Mouse (Mus musculus) left cerebral cortex, adult 11 months (tissue): ENCODE measurements around the gene Nedd9.

Source experiments
- DNase-seq: peaks from one replicate; pipeline ENCODE4 v3.0.0; 2022; ENCODE audit warnings: low spot score

Gene Nedd9

DNA sequence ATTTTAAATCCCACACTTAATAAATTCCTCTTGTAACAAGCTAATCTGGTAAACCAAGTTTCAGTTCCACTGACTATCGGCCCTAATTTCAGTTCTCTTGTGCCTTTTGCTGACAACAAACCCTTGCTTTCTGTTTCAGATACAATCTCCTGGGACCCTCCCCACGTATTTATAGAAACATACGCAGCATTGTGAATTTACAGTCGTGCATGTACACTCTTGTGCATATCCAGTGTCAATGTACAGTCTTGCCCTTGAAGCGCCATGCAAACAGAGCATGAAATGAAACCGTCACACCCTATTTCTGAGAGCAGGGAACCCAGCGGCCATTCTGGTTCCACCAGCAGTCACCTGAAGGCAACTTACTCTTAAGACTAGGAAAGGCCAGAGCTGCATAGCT lies 4.4 kb upstream of the Nedd9 start:
- no peak for DNase-seq

DNA sequence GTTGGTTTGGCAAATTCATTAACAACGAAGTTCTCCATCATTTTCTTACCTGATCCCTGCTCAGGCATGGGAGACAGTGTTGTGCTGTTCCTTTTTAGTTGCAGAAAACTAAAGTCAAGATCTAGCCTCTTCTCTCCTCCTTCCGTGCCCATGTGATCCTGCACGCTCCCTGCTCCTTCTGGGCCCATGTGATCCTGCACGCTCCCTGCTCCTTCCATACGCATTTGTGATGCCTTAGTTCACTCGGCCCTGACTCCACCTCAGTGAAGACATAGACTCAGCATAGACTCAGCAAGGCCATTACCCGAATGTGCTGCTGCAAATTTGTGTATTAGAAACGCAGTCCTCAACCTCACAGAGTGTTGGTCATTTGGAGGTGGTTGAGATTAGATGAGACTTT lies 3.1 kb upstream of the Nedd9 start:
- DNase-seq, result no peak

- DNase-seq, result no peak
Measured at GRCm38 (mm10) chr13:41489705-41490275, 2.6 kb upstream of the Nedd9 start.

- DNase-seq, result no peak
Measured at GRCm38 (mm10) chr13:41487409-41487743, 214 bp upstream of the Nedd9 start.

GRCm38 (mm10) chr13:41483966-41484365 lies 3.2 kb downstream of the Nedd9 start:
- no peak for DNase-seq

- DNase-seq, result no peak
Measured at GRCm38 (mm10) chr13:41482408-41483011, 4.7 kb downstream of the Nedd9 start.

- no peak for DNase-seq
Measured at GRCm38 (mm10) chr13:41479737-41480435, 7.3 kb downstream of the Nedd9 start.

- no peak for DNase-seq
Measured at GRCm38 (mm10) chr13:41476216-41476615, 10.9 kb downstream of the Nedd9 start.

DNA sequence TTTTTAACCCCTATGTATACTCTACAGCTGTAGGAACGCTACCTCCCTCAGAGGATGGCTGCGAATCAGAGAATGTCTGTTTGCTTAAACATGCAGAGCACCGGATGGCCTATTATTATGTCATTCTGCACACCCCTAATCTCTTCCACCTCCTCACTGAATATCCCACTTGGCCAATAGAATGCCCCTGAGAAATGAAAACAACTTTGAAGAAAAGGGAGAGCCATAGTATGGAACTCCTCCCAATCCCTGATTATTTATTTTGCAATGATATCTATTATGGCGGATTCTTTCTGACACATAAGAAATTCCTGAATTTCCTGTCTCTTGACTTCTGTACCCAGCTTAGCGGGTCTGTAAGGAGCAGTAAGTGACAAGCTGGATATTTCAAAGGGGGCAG lies 12.8 kb downstream of the Nedd9 start:
- no peak for DNase-seq

DNA sequence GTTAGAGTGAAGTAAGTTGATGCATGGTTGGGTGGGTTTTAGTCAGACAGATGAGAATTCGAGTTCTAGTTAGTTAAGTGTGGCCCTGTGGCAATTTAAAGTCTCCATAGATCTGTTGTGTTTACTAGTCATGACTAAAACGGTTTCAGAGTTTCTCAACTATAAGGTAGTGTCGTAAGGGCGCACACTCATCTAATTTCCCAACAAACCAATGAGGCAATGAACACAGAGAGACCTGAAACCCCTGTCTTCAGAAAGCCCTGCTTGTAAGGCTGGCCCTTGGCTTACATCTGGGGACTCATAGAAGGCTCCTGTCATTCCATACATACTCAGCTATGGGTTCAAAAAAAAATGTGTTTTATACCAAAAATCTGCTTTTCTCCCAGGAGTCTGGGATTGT lies 13.7 kb downstream of the Nedd9 start:
- no peak for DNase-seq

GRCm38 (mm10) chr13:41472878-41473424 lies 14.2 kb downstream of the Nedd9 start:
- no peak for DNase-seq

DNA sequence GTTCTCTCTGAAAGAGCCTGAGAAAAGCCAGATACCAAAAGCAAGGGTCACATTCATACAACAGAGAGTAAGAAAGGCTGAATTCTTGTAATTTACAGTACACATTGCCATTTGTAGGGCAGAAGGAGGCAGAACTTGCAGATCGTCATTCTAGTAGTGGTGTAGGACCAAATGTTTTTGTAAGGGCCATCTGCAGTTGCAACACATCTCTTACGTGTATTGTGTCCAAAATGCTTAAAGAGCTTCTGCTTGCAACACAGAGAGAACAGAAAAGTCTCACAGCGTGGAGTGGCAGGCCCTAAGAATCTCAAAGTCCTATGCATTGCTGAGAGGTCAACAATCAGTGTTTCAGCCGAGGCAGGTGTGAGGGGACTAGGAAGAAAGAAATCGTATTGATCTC lies 18.9 kb downstream of the Nedd9 start:
- DNase-seq, result no peak

GRCm38 (mm10) chr13:41467036-41467435 lies 20.1 kb downstream of the Nedd9 start:
- DNase-seq, result peak; percentile 9

- DNase-seq, result no peak
Measured at GRCm38 (mm10) chr13:41466616-41467015, 20.5 kb downstream of the Nedd9 start.

GRCm38 (mm10) chr13:41466191-41466590 lies 21.0 kb downstream of the Nedd9 start:
- no peak for DNase-seq

DNA sequence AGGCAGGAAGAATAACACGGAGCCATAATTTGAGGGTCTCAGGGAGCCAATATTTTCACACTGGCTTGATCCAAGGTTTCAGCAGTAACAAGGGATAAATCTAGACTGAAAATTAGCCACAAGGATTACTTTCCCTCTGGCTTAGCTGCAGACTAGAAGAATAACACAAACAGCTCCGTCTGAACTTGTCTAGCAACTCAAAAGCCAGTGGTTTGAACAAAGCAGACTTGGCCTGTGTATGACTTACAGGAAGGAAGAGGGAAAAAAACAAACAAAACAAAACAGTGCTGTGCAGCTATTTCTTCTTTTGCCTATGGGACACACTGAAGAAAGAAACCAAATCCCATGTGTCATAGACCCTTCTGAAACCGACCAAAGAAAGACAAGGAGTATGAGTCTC lies 25.7 kb downstream of the Nedd9 start:
- no peak for DNase-seq

GRCm38 (mm10) chr13:41459683-41460286 lies 27.4 kb downstream of the Nedd9 start:
- DNase-seq, result no peak

DNA sequence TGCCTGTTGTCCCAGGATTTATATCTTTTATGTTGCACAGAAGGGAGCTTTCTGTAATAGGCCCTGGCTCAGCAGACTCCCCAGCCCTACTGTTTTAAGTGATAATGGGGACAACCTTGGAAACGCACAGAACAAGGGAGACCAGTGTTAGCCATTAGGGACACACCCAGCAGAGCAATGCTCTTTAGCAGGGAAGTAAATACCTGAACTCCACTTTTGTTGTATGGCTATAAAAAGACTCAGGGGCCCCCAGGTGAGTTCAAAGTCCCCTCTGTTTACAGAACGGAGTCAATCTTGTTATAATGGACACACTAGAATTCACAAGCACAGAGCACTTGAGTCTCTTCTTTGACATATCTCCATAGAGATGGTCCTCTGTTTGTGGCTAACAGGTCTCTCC lies 28.5 kb downstream of the Nedd9 start:
- DNase-seq, result no peak

- DNase-seq, result no peak
Measured at GRCm38 (mm10) chr13:41457798-41458390, 29.3 kb downstream of the Nedd9 start.

GRCm38 (mm10) chr13:41457030-41457797 lies 29.9 kb downstream of the Nedd9 start:
- no peak for DNase-seq

DNA sequence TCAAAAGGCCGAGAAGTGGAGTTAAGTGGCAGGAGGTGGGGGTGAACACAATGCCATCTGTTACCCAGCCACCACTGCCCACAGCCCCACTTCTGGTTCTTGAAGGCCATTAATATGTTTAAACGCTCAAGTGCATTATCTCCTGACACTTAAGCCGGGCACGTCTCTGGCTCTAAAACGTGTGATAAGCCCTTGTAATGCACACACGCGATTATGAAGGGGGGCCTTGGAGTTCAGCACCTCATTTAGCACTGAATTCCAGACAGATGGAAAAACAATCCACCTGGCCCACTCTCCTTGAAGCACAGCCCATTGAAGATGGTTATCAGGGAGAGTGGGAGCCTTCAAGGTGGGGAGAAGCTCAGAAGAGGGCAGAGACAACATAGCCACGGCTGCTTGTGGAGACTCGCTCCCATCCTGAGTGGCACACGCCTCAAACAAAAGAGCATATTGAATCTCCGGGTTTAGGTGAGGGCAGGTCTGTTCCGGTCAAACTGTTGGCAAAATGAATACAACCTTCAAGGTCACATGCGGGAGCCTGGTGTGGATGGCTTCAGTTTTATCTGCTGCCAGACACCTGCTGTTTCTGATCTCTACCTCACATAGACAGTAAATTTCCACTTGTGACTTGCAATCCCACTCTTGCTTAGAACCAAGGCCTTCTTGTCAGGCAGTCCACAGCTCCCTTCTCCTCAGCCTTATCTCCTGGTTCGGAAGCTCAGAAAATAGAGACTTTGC lies 30.7 kb downstream of the Nedd9 start:
- DNase-seq, result no peak
